Mouse (Mus musculus): ENCODE data around the gene Hat1. TPM values are rescaled to one million over a fixed set of nuclear protein-coding genes. Genes with fewer than 3 reads are reported as not detected.

Hat1 gene
- polyA plus RNA-seq, 1 experiment from 2014 or later = 132 TPM

- peaks cover 7% of the 10 kb centered on the region for H3K4me1 ChIP-seq (replicated peaks)
- WGBS = 67% methylated on average over 5 of the region's 5 CpGs
- no peaks in the 10 kb centered on the region for H3K36me3 ChIP-seq
- no peaks in the 10 kb centered on the region for H3K27me3 ChIP-seq (replicated peaks)
- ATAC-seq (ENCODE audit: insufficient number of reproducible peaks, low FRiP score) = no peak
- H3K4me3 ChIP-seq = no peak overlapping the region
- no peak overlapping the region for H3K9ac ChIP-seq
- H3K9me3 ChIP-seq (replicated peaks) = no peaks in the 10 kb centered on the region
- H3K4me2 ChIP-seq = no peak overlapping the region
- no peak overlapping the region for H3K27ac ChIP-seq (ENCODE audit: poor library complexity, severe bottlenecking)
Measured at GRCm38 (mm10) chr2:71483717-71484066, 94.9 kb downstream of the Hat1 start.

Other genes with a start within 250 kb of the Hat1 start
- gene Dync1i2, start 177.3 kb upstream of the Hat1 start, polyA plus RNA-seq (2016; fragmentation: Nextera tagmentation; extraction: Ambion mirVana) = 82.0 and 82.4 TPM in 2 replicates
- gene Slc25a12, start 21.2 kb upstream of the Hat1 start, polyA plus RNA-seq (2016; fragmentation: Nextera tagmentation; extraction: Ambion mirVana) = 92.1 and 92.8 TPM in 2 replicates
- gene Metap1d, start 64.3 kb downstream of the Hat1 start, polyA plus RNA-seq (2016; fragmentation: Nextera tagmentation; extraction: Ambion mirVana) = 35.6 and 35.8 TPM in 2 replicates
- 0.08 and 0.47 TPM in 2 replicates for gene Dlx1, start 139.2 kb downstream of the Hat1 start, polyA plus RNA-seq (2016; fragmentation: Nextera tagmentation; extraction: Ambion mirVana)
- 0.39 and 0.68 TPM in 2 replicates for gene Dlx2, start 157.8 kb downstream of the Hat1 start, polyA plus RNA-seq (2016; fragmentation: Nextera tagmentation; extraction: Ambion mirVana)

Measured in heart, embryonic 12.5 days (tissue).